Mouse (Mus musculus): ENCODE data around the gene Abcg4.
A peak's percentile ranks its signal among the peaks of the same experiment; 100 is the strongest.

The Abcg4 gene

GRCm38 (mm10) chr9:44239447-44239846, 49.0 kb downstream of the Abcg4 start:
- DNase-seq (ENCODE audit: low spot score), result peak; percentile 33

DNA sequence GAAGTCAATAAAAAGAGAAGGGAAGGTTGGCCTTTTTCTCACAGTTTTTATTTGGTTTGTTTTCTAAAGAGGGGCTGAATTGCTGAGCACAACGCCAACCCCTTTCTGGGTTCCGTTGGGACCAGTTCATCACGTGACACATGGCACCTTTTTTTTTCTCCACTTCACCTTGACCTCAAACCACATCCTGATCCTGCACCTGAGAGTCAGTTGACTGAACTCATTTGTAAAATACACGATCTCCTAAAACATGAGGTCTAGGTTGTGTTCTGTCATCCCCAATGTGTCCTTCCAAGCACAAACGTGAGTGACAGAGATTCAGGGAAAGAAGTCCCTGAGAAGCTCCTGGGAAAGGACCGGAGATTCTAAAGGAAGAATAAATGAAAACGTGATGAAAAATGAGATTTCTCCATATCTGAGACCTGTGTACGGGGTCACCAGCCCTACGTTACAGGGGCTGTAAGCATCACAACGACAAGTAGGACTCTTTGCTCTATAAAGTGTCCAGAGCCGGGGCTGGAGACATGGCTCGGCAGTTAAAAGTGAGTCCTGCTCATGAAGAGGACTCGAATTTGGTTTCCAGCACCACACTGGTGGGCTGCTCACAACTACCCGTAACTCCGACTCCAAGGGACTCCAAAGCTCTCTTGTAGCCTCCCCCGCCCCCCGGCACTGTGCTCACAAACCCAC, 49.8 kb downstream of the Abcg4 start:
- no peak for DNase-seq (ENCODE audit: low spot score)

DNA sequence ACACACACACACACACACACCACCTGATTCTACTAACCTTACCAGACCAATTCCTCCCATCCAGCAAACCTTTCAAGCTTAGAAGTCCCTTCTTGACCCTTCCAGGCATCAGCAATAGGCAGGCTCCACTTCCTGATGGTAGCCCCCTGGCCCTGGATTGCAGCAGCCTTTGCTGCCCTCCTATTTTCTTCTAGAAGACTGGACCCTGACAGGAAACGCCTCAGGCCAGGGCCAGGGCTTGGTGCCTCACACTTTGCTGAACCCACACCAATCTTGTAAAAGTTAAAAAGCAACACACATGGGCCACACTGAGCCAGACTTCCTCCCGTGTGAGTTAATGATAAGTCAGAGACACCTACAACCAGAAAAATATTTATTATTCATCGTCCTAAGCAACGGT, 51.3 kb downstream of the Abcg4 start:
- DNase-seq (ENCODE audit: low spot score), result no peak

- DNase-seq (ENCODE audit: low spot score), result no peak
Observed at GRCm38 (mm10) chr9:44236601-44237000, 51.8 kb downstream of the Abcg4 start.

GRCm38 (mm10) chr9:44234479-44235427, 53.7 kb downstream of the Abcg4 start:
- peak; percentile 60 for DNase-seq (ENCODE audit: low spot score)

- peak; percentile 98 for DNase-seq (ENCODE audit: low spot score)
Observed at GRCm38 (mm10) chr9:44233802-44234478, 54.5 kb downstream of the Abcg4 start, which contains the start of gene Cbl. Gene Cbl, minus strand, starts transcription at chr9:44234049.

GRCm38 (mm10) chr9:44233021-44233801, 55.2 kb downstream of the Abcg4 start:
- no peak for DNase-seq (ENCODE audit: low spot score)

DNA sequence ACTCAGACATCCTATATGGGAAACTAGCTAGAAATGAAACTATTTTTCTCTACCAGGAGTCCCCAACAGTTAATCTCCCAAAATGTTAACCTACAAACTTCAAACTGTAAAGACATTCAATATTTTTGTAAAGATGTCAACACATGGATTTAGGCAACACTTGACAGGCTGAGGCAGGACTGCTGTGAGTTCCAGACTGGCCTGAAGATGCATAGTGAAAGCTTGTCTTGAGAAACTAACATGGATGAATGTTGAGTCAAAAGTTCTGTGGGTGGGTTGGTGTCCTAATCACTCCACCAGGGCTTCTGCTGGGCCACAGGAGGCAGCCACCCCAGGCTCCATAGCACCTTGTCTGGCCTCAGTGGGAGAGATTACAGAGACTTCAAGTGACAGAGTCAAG, 56.8 kb downstream of the Abcg4 start:
- DNase-seq (ENCODE audit: low spot score), result no peak

- no peak for DNase-seq (ENCODE audit: low spot score)
Observed at GRCm38 (mm10) chr9:44225993-44226392, 62.4 kb downstream of the Abcg4 start.
